Mouse (Mus musculus) megakaryocyte, embryonic 14.5 days (primary cell): ENCODE data around the gene Themis2. TPM values are rescaled to one million over a fixed set of nuclear protein-coding genes. Genes with fewer than 3 reads are reported as not detected.
"Not testable (repeated sequence)": the region's sequence is repeated elsewhere in the genome, so short reads cannot be mapped to it uniquely, and the experiment has no call there.

ENCODE experiments used
- H3K27me3 ChIP-seq: replicated peaks from 2 replicates; pipeline ENCODE3; 2012; ENCODE audit warnings: inconsistent platforms
- H3K36me3 ChIP-seq: replicated peaks from 2 replicates; pipeline ENCODE3; 2012; ENCODE audit warnings: low read length, inconsistent platforms, mixed read lengths
- H3K4me1 ChIP-seq: 2 replicates; pipeline ENCODE4 v1.6.1; 2012; ENCODE audit warnings: inconsistent platforms
- H3K4me3 ChIP-seq: replicated peaks from 2 replicates; pipeline ENCODE3; 2012; ENCODE audit warnings: moderate library complexity, mild to moderate bottlenecking, inconsistent platforms
- H3K9me3 ChIP-seq: 2 replicates; pipeline ENCODE4 v1.6.1; 2012; ENCODE audit warnings: inconsistent platforms
- FLI1 ChIP-seq: IDR thresholded peaks from 2 replicates; pipeline ENCODE4 v1.6.1; 2012; ENCODE audit warnings: low read length, inconsistent platforms, mixed read lengths
- GATA1 ChIP-seq: IDR thresholded peaks from 3 replicates; pipeline ENCODE4 v1.6.1; 2012; ENCODE audit warnings: mixed read lengths, low read length, inconsistent platforms, borderline replicate concordance
- polyA plus RNA-seq: library from polyadenylated mRNA; stranded (reverse); fragments of >175 nt; gene quantifications from 2 replicates; pipeline ENCODE4 v1.2.3, GENCODE M21; 2012; ENCODE audit warnings: low replicate concordance; ENCODE audit not compliant: insufficient read depth

Gene Themis2
- polyA plus RNA-seq, 1 experiment: 20.4 TPM

DNA sequence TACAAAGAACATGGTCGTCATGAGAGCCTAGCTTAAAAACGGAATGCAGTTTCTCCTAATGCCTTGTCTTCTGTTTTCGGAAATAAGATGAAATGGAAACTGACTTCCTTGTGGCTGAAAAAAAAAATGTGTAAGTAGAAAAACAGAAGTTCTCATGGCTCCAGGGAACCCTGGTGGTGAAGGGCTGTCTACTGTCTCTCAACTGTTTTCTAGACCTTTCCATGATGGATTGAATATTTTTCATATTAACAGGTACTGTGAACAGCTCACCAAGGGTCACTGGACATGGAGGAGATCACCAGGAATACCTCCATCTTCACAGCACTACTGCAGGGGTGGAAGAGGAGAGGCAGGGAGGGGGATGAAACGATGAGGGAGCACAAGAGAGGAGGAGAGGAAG lies 1.8 kb upstream of the Themis2 start:
- H3K36me3 ChIP-seq: no peaks in the 10 kb centered on the region
- no peak overlapping the region for H3K4me3 ChIP-seq
- no peaks in the 10 kb centered on the region for H3K9me3 ChIP-seq
- H3K4me1 ChIP-seq: peaks cover 58% of the 10 kb centered on the region
- peaks cover 36% of the 10 kb centered on the region for H3K27me3 ChIP-seq
- TF ChIP-seq GATA1 (no peak), FLI1 (no peak)

DNA sequence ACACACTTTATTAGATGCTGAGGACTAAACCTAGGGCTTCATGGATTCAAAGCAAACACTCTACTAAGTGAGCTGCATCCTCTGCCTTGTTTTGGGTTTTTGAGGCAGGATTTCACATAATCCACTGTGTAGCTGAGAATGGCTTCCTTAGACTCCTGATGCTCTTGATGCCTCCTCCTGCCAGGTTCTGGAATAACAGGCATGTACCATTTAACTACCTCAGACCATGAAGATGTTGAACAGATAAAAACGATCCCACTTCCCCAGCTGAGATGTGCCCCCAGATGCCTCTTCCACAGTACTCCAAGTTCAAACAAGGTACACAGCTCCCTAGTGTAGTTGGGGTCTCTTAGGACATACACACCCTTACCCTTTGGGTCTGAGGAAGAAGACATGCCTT lies 1.3 kb upstream of the Themis2 start:
- Histone ChIP-seq H3K4me1 (peaks cover 53% of the 10 kb centered on the region), H3K27me3 (peaks cover 40% of the 10 kb centered on the region), H3K4me3 (no peak overlapping the region), H3K36me3 (no peaks in the 10 kb centered on the region), H3K9me3 (no peaks in the 10 kb centered on the region)
- TF ChIP-seq GATA1: no peak
- no peak for TF ChIP-seq FLI1

DNA sequence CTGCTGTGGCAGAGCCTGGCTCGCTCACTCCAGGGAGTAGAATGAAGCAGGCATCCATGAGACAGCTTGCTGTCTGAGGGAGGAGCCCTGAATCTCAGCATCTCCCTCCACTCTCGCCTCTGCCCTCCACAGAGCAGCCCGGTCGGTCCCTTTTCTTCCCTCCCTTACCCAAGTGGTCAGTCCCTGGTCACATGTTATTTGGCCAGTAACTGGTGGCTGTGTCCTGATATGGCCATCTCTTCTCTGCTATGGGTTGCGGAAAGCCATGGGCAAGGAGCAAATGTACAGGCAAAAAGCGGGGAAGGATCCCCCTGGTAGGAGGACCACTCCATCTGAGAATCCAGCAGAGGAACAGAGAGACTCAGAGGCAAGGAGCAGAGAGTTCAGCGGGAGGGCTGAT lies 1.0 kb downstream of the Themis2 start:
- H3K36me3 ChIP-seq: peaks cover 6% of the 10 kb centered on the region
- no peaks in the 10 kb centered on the region for H3K9me3 ChIP-seq
- TF ChIP-seq GATA1 (no peak), FLI1 (no peak)
- H3K4me1 ChIP-seq: peaks cover 46% of the 10 kb centered on the region
- H3K27me3 ChIP-seq: peaks cover 47% of the 10 kb centered on the region
- H3K4me3 ChIP-seq: peak overlapping the region; percentile 91

DNA sequence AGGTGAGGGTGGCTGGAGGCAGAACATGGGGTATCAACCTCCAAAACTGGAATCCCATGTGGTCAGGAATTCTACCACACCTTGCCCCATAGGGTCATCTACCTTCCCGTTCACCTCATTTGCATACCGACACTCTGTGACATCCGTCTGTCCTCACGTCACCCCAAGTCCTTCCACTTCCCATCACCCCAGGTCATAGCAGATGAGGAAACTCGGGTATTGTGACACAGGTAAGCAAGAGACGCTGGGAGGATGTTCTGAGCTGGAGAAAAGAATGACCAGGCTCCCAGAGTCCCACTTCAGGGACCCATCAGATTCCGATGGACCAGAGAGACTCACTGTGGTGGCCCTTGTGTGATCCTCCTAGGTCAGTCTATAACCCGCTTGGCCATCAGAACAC lies 1.4 kb downstream of the Themis2 start:
- Histone ChIP-seq H3K27me3 (peaks cover 49% of the 10 kb centered on the region), H3K4me1 (peaks cover 50% of the 10 kb centered on the region), H3K36me3 (peaks cover 8% of the 10 kb centered on the region), H3K4me3 (peak overlapping the region; percentile 91), H3K9me3 (no peaks in the 10 kb centered on the region)
- TF ChIP-seq FLI1 (no peak), GATA1 (no peak)

DNA sequence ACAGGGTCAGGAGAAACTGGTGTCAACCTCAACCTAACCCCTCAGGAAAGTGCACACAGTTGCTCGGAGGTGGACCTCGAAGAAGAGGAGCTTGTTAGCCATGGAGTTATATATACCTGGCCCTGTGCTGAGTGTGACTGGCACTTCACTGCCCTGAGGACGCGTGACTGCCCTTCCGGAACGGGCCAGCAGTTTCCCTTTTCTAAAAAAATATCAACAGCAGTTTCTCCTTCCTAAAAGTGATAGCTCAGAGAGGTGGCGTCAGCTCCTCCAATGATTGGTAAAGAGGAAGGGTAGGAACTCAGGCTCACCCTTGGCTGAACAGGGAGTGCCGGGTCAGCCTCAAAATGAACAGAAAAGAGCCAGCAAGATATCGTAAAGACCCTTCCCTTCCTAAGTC lies 2.2 kb downstream of the Themis2 start:
- peak overlapping the region; percentile 84 for H3K4me3 ChIP-seq

DNA sequence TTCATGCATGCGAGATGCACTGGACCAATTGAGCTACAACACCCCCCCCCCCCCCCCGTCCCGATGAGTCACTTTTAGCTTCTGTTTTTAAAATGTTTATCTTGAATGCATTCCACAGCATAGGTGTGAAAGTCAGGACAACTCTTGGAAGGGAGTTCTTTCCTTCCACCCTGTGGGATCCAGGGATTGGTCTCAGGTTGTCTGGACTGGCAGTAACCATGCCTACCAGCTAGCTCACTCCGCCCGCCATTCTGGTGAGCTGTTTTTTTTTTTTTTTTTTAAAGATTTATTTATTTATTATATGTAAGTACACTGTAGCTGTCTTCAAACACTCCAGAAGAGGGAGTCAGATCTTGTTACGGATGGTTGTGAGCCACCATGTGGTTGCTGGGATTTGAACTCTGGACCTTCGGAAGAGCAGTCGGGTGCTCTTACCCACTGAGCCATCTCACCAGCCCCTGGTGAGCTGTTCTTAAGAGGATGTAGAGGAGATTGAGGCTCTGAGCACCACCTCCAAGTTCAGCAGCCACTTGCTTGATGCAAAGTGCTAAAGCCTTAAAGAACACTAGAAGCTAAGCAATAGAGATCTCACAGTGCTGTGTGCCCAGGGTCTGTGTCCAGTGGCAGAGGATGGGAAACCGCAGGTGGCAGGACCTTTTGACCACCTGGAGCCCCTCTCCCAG lies 2.7 kb downstream of the Themis2 start:
- H3K4me3 ChIP-seq: peak overlapping the region; percentile 84
- peaks cover 10% of the 10 kb centered on the region for H3K36me3 ChIP-seq
- H3K27me3 ChIP-seq: peaks cover 51% of the 10 kb centered on the region
- H3K4me1 ChIP-seq: peaks cover 55% of the 10 kb centered on the region
- H3K9me3 ChIP-seq: not testable (repeated sequence)

More for the DNA sequence above, 2.2 kb downstream of the Themis2 start:
- Histone ChIP-seq H3K4me1 (peaks cover 55% of the 10 kb centered on the region), H3K9me3 (no peaks in the 10 kb centered on the region), H3K36me3 (peaks cover 10% of the 10 kb centered on the region), H3K27me3 (peaks cover 51% of the 10 kb centered on the region)
- no peak for TF ChIP-seq FLI1
- no peak for TF ChIP-seq GATA1

DNA sequence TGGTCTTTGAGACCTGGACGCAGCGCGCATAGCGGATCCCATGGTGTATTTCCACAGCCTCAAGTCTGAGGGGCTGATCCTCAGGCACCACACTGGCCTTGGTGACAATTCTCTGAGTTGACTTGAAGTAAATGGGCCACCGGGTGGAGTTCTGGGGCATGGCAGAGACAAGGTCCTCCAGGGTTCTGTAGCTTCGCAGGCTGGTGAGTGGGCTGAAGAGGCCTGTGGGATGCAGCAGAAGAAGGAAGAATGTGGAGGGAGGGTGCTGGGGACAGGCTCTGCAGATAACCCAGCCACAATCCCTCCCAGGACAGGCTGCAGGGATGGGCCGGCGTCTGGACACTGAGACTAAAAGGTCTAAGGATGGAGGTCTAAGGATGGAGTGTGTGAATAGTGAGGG lies 6.5 kb downstream of the Themis2 start:
- Histone ChIP-seq H3K4me3 (no peak overlapping the region), H3K36me3 (peaks cover 18% of the 10 kb centered on the region), H3K9me3 (no peaks in the 10 kb centered on the region), H3K27me3 (peaks cover 28% of the 10 kb centered on the region), H3K4me1 (peaks cover 36% of the 10 kb centered on the region)
- TF ChIP-seq FLI1 (no peak), GATA1 (no peak)

DNA sequence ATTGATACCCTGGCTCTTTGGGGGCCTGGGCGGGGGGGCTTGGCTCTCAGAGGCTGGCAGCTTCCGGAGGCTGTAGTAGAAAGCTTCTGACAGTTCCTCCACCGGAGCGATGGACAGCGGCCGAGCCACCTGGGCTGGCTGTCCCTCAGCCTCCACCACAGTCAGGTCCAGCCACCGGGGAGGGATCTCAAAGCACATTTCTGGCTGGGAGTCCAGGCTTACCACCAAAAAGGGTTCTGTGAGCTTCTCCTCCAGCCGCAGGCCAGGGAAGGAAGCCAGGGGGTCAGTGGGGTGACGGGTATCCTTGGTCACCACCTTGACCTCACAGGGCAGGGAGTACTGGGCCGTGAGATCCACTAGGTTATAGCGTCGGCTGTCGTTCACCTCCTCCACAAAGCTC lies 11.0 kb downstream of the Themis2 start:
- H3K4me1 ChIP-seq: peaks cover 43% of the 10 kb centered on the region
- H3K4me3 ChIP-seq: no peak overlapping the region
- H3K36me3 ChIP-seq: peaks cover 26% of the 10 kb centered on the region

DNA sequence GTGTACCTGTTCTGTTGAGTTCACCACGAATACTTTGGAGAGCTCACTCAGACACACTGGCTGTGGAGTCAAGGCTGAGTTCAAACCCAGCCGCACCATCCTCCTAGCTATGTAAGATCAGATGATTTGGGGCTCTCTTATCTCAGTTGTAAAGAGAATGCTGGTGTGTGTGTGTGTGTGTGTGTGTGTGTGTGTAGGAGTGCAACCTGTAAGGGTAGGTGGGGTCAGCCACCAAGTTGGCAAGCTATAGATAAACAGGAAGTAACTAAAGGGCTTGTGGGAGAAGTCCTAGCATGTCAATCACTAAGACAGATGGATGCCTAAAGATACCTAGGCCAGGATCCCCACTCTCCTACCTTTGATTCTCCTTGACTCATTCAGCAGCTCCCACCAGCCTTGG lies 12.5 kb downstream of the Themis2 start:
- Histone ChIP-seq H3K27me3 (peaks cover 3% of the 10 kb centered on the region), H3K36me3 (peaks cover 33% of the 10 kb centered on the region), H3K4me3 (no peak overlapping the region), H3K4me1 (peaks cover 35% of the 10 kb centered on the region), H3K9me3 (no peaks in the 10 kb centered on the region)
- TF ChIP-seq GATA1 (no peak), FLI1 (no peak)

More for the DNA sequence above, 11.0 kb downstream of the Themis2 start:
- no peaks in the 10 kb centered on the region for H3K9me3 ChIP-seq
- TF ChIP-seq GATA1 (no peak), FLI1 (no peak)
- H3K27me3 ChIP-seq: peaks cover 7% of the 10 kb centered on the region

DNA sequence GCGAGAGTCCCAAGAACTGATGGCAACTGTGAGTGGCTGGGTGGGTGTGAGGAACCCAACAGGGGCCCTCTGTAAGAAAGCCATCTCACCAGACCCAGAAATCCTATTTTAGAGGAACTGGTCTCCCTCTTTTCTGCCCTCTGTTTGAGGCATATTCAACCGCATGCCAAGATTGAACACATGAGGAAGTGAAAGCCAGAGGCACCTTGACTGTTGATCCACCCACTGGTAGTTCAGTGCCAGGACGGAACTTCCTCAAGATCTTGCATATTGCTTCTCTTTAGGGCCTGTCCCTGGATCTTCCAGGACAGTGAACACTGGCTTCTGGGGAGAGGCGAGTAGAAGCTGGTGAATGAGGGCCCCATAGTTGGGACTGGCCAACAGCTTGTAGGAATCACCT lies 15.9 kb downstream of the Themis2 start:
- Histone ChIP-seq H3K4me1 (peaks cover 25% of the 10 kb centered on the region), H3K27me3 (no peaks in the 10 kb centered on the region), H3K36me3 (peaks cover 61% of the 10 kb centered on the region), H3K4me3 (no peak overlapping the region), H3K9me3 (no peaks in the 10 kb centered on the region)
- TF ChIP-seq FLI1 (no peak), GATA1 (no peak)
